Mouse (Mus musculus): ENCODE data around the gene Ablim1. TPM values are rescaled to one million over a fixed set of nuclear protein-coding genes. Genes with fewer than 3 reads are reported as not detected.

Ablim1 gene
- 654 TPM for polyA plus RNA-seq (2017; shearing (Covaris generic))

DNA sequence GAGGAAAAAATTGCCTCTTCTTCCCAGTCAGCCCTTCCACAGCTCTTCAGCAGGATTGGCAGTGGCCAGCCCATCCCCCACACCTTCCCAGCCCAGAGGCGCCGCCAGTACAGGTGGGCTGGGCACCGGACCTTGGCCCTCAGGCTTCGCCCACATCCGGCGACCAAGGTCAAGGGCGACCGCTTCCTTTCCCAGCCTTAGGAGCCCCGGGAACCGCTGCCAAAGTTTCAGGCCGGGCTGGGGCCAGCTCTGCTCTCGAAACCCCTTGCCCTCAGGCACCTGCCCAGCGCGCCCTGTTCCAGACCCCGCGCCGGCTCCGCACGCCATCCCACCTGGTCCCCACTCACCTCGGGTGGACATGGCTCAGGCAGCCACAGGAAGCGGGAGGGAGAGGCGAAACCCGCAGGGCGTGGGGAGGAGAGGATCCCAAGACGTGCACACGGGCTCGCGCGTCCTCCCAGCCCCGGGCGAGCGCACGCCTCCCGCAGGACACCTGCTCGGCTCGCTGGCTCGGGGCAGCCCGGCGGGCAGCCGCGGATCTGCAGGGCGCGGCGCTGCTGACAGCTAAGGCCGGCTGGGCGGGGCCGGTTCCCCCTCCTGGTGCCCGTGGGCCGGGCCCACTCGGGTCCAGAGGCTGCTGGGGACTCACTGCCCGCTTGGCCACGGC lies at the start of gene Ablim1:
Ablim1 (minus strand) TSS at position 574 of the 667 bp plus-strand sequence.

DNA sequence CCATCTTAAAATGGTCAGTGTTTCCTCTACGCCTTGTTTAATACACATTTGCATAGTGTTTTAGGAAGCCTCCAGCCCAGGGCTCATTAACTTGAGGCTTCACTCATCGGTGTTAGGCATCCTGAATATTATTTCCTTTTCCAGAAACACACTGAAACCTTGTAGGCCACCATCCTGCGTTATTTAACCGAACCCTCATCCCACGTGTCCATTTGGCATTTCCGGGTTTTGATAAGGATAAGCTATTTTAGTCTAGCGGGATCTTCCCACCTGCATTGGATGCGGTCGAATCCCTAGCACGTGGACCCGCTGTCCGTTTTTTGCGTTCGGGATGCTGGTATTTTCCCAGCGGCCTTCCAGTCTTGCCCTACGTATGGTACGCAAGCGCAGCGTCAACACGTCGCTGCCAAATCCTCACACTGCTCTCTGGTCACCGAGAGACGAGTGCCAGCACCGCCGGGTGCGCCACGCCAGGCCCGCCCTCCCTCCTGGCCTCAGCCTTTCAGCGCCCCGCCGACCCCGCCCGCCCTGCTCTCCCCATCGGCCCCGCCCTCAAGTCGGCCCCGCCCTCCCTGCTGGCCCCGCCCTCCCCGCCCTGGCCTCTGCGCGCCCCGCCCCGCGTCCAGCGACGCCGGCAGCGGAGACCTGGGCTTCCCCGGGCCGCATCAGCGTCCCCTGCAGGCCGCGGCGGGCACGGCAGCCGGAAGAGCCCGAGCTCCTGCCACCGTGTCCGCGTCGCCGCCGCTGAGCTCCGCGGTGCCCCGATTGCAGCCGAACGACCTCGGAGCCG lies 45.8 kb upstream of the Ablim1 start, which contains the start of gene Fam160b1:
Fam160b1 (plus strand) TSS at position 340 of the 790 bp plus-strand sequence.

DNA sequence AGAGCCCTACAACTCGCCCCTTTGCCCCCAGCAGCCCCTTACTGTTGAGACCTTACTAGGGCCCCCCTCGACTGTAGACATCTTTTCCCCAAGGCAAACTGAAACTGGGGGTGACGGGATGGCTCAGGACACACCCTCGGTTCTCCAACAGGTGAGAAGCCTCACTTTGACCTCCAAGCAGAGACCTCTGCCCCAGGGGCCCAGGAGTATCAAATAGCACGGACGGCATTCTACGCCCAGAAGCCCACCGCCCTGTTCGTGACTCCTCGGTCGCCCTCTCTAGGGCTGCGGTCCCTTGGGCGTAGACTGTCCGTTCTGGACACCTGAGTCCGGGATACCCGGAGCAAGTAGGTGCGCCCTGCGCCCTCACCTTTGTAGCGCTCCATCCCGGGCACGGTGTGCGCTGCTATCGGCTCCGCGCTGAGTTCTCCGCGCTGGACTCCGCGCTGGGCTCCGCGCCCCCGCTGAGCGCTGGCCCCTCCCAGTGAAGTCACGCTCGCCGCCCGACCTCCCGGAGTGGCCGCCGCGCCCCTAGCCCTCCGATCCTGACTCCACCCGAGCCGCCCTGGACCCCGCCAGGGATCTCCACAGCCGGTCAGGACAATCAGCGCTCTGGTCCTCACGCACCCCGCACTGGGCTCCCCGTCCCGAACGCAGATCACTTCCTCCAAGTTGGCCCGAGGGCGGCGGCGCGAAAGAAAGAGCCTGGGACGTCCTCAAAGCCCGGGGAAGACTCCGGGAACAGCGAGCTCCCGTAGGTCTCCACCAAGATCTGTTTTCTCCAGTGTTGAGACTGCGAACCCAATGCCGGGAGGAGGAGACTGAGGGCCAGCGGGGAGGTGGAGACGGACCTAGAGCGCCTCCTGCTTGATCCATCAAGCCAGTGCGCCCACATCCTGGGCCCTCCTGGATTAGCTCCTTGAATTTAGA lies 306.7 kb downstream of the Ablim1 start, which contains the start of gene Afap1l2:
Afap1l2 (minus strand) TSS at position 448 of the 930 bp plus-strand sequence.

Other genes starting within 250 kb of the Ablim1 start
- gene Fam160b1, start 45.8 kb upstream of the Ablim1 start, polyA plus RNA-seq (2017; shearing (Covaris generic)), result 4.6 TPM
- gene Trub1, start 138.0 kb upstream of the Ablim1 start, polyA plus RNA-seq (2017; shearing (Covaris generic)), result 17.3 TPM

Measured in activated CD4-positive, CD25-positive, alpha-beta regulatory T cell, adult 9 weeks (primary cell).